Mouse (Mus musculus) limb, embryonic 14.5 days (tissue): Measurements from ENCODE around the gene Stk39. TPM values are rescaled to one million over a fixed set of nuclear protein-coding genes. Genes with fewer than 3 reads are reported as not detected.

Source experiments
- ATAC-seq: fragments of 200-750 bp; cut with Nextera tagmentation; 2 replicates; pipeline ENCODE4 v1.8.0; 2017; ENCODE audit warnings: low read depth, moderate number of reproducible peaks, moderate TSS enrichment; ENCODE audit not compliant: low FRiP score
- DNase-seq: peaks from one replicate; pipeline ENCODE4 v3.0.0-alpha.2; 2015; ENCODE audit warnings: low spot score
- H3K27ac ChIP-seq: fragments of 300-500 bp; sonication (generic); replicated peaks from 2 replicates; pipeline ENCODE4 v1.5.1; 2014; ENCODE audit warnings: low read depth, mild to moderate bottlenecking, low read length, moderate library complexity, mixed read lengths
- H3K27me3 ChIP-seq: fragments of 300-500 bp; sonication (generic); 2 replicates; pipeline ENCODE4 v1.6.1; 2014; ENCODE audit warnings: low read length, mixed read lengths; ENCODE audit not compliant: control insufficient read depth, insufficient read depth
- H3K36me3 ChIP-seq: fragments of 300-500 bp; sonication (generic); 2 replicates; pipeline ENCODE4 v1.6.1; 2014; ENCODE audit warnings: mild to moderate bottlenecking, low read length, moderate library complexity, mixed read lengths; ENCODE audit not compliant: control insufficient read depth, insufficient read depth
- H3K4me1 ChIP-seq: fragments of 300-500 bp; sonication (generic); 2 replicates; pipeline ENCODE4 v1.6.1; 2014; ENCODE audit warnings: antibody characterized with exemption, low read length, mixed read lengths; ENCODE audit not compliant: control insufficient read depth, insufficient read depth
- H3K4me2 ChIP-seq: fragments of 300-500 bp; sonication (generic); replicated peaks from 2 replicates; pipeline ENCODE4 v1.6.1; 2014; ENCODE audit warnings: low read depth, mild to moderate bottlenecking, low read length, moderate library complexity; ENCODE audit not compliant: severe bottlenecking
- H3K4me3 ChIP-seq: fragments of 300-500 bp; sonication (generic); replicated peaks from 2 replicates; pipeline ENCODE4 v1.5.1; 2014; ENCODE audit warnings: low read length
- H3K9ac ChIP-seq: fragments of 300-500 bp; sonication (generic); 2 replicates; pipeline ENCODE4 v1.6.1; 2014; ENCODE audit warnings: mild to moderate bottlenecking, low read depth, low read length, moderate library complexity; ENCODE audit not compliant: severe bottlenecking
- H3K9me3 ChIP-seq: fragments of 300-500 bp; sonication (generic); 2 replicates; pipeline ENCODE4 v1.6.1; 2016; ENCODE audit warnings: low read length; ENCODE audit not compliant: control insufficient read depth
- POLR2A ChIP-seq: fragments of 200-500 bp; IDR thresholded peaks from 2 replicates; pipeline ENCODE4 v1.8.0; 2012; ENCODE audit warnings: inconsistent platforms, mild to moderate bottlenecking, moderate library complexity, borderline replicate concordance; ENCODE audit not compliant: insufficient read depth, insufficient read length; ENCODE audit errors: extremely low read depth
- WGBS: fragments of 180-500 bp; shearing (Covaris S2); extraction: QIAGEN DNeasy Blood & Tissue Kit; methylation state at CpG from one replicate; pipeline ENCODE4 v1.1.7; 2014; 5-methylcytosine and 5-hydroxymethylcytosine counted together
- polyA plus RNA-seq, 2 experiments: library from polyadenylated mRNA; depleted of rRNA in 1 of 2; stranded (reverse) in 1 of 2; unstranded in 1 of 2; fragments of >200 nt; fragmentation: Nextera tagmentation in 1 of 2; extraction: Ambion mirVana in 1 of 2; gene quantifications; 2 replicates each; pipeline versions ENCODE4 v1.2.1 to v1.2.3; 2012 to 2014

The Stk39 gene
- polyA plus RNA-seq, 2 experiments: 14.9 to 16.8 TPM

- H3K27ac ChIP-seq: no peak overlapping the region
- no peaks in the 10 kb centered on the region; the same call in 1 of the 2 replicates for H3K36me3 ChIP-seq
- TF ChIP-seq POLR2A: no peak
- no peaks in the 10 kb centered on the region for H3K27me3 ChIP-seq
- H3K4me2 ChIP-seq: no peak overlapping the region
- no peak for DNase-seq
- no peaks in the 10 kb centered on the region for H3K4me1 ChIP-seq
- H3K9ac ChIP-seq: no peak overlapping the region
- no peak for ATAC-seq
- H3K4me3 ChIP-seq: no peak overlapping the region
- 96% methylated on average over 3 of the region's 3 CpGs for WGBS
- H3K9me3 ChIP-seq: no peaks in the 10 kb centered on the region; the same call in 1 of the 2 replicates
These were observed 173.7 kb downstream of the Stk39 start for GRCm38 (mm10) chr2:68298356-68298755.

DNA sequence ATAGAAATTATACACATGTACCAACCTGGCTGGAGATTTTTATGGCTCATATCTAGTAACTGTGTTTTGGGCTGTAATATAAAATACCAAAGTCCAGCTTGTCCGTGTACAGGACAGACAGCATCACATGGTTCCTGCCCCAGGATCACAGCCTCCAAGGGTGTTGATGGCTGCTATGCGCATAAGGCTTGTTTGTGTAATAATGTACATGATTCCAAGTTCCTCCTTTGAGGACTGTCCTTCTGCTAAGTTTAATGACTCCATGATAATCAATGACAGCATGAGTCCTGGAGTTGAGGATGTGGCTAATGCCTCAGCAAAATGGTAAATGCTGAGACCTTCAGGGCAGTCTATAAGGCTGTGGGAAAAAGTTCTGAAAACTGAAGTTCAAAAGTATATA is 174.1 kb downstream of the Stk39 start:
- no peak overlapping the region for H3K9ac ChIP-seq
- no peaks in the 10 kb centered on the region for H3K4me1 ChIP-seq
- no peak for DNase-seq
- no peak for TF ChIP-seq POLR2A
- no peak overlapping the region for H3K27ac ChIP-seq
- H3K36me3 ChIP-seq: no peaks in the 10 kb centered on the region; the same call in 1 of the 2 replicates
- WGBS: 90% methylated on average over 2 of the region's 2 CpGs
- no peak overlapping the region for H3K4me3 ChIP-seq
- H3K9me3 ChIP-seq: no peaks in the 10 kb centered on the region; the same call in 1 of the 2 replicates
- no peaks in the 10 kb centered on the region for H3K27me3 ChIP-seq
- no peak for ATAC-seq
- no peak overlapping the region for H3K4me2 ChIP-seq

GRCm38 (mm10) chr2:68296743-68297142 is 175.3 kb downstream of the Stk39 start:
- H3K4me2 ChIP-seq: no peak overlapping the region
- no peak for DNase-seq
- 87% methylated on average over 2 of the region's 2 CpGs for WGBS

GRCm38 (mm10) chr2:68292539-68293320 is 179.3 kb downstream of the Stk39 start:
- Histone ChIP-seq H3K4me2 (no peak overlapping the region), H3K27me3 (no peaks in the 10 kb centered on the region), H3K4me1 (no peaks in the 10 kb centered on the region), H3K27ac (no peak overlapping the region), H3K36me3 (no peaks in the 10 kb centered on the region), H3K9me3 (no peaks in the 10 kb centered on the region), H3K4me3 (no peak overlapping the region), H3K9ac (no peak overlapping the region)
- WGBS: 37% methylated on average over 16 of the region's 16 CpGs
- ATAC-seq (no peak), DNase-seq (peak; percentile 23)
- TF ChIP-seq POLR2A: no peak

More at GRCm38 (mm10) chr2:68296743-68297142, 175.3 kb downstream of the Stk39 start:
- Histone ChIP-seq H3K27me3 (no peaks in the 10 kb centered on the region), H3K9ac (no peak overlapping the region), H3K4me3 (no peak overlapping the region), H3K27ac (no peak overlapping the region), H3K9me3 (no peaks in the 10 kb centered on the region; the same call in 1 of the 2 replicates), H3K4me1 (no peaks in the 10 kb centered on the region), H3K36me3 (no peaks in the 10 kb centered on the region)
- TF ChIP-seq POLR2A: no peak
- ATAC-seq: no peak

GRCm38 (mm10) chr2:68291895-68292294 is 180.2 kb downstream of the Stk39 start:
- no peaks in the 10 kb centered on the region for H3K4me1 ChIP-seq
- H3K27ac ChIP-seq: no peak overlapping the region
- DNase-seq (no peak), ATAC-seq (no peak)
- TF ChIP-seq POLR2A: no peak
- H3K4me3 ChIP-seq: no peak overlapping the region
- H3K36me3 ChIP-seq: no peaks in the 10 kb centered on the region
- 49% methylated on average over 5 of the region's 5 CpGs for WGBS
- H3K9me3 ChIP-seq: no peaks in the 10 kb centered on the region
- no peak overlapping the region for H3K9ac ChIP-seq
- H3K4me2 ChIP-seq: no peak overlapping the region
- H3K27me3 ChIP-seq: no peaks in the 10 kb centered on the region
